In the genomic region with DNA sequence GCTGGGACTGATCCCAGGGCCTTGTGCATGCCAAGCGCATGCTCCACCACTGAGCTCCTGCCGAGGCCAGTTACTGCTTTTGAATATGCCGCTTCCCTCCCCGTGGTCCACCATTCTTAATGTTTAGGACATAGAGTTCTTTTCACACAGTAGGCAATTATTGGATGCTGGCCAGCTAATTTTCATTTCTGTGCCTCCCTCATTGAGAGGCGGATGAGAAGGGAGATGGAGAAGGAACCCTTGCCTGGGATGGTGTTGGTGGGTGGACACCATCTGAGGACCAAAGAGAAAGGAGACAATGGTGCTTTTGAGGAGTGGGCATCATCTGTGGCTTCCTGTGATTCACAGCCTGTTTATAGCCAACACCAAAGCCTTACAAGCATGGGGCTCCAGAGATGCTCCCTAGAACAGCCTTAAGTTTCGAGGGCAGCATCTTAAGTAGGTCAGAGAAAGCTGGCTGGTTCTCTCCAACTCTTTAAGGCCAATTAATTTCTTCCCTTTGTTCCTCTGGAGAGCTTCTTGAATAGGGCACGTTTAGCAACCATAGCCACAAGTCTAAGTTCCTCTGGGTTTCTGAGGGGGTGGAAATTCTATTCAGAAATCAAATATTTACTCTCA, we compare ENCODE assay signal across 9 mouse cellular contexts. TPM values are rescaled to one million over a fixed set of nuclear protein-coding genes. Genes with fewer than 3 reads are reported as not detected.
DNase-seq lines count a peak whose midpoint lies in the region; ATAC-seq and TF ChIP-seq lines count a peak whose summit lies in the region.
"Had no signal": no experiment of that assay in that cellular context is flagged by ENCODE, and none has a peak within 500 bp of the region (broad histone marks: within the 10 kb centered on the region; RNA-seq: fewer than 3 reads in every experiment).

No protein-coding gene starts in this region.

- no peak for TF ChIP-seq CTCF in left cerebral cortex, adult 2 months (IDR thresholded peaks at IDR 0.05)
- no peak for TF ChIP-seq CTCF in midbrain, postnatal 0 days (IDR thresholded peaks at IDR 0.05)

- H3K4me2 ChIP-seq in hindbrain, embryonic 14.5 days (replicated peaks): no peak overlapping the region
- no peak overlapping the region for H3K4me2 ChIP-seq in midbrain, postnatal 0 days (ENCODE audit: low read depth, low read length, poor library complexity, severe bottlenecking)
- H3K4me2 ChIP-seq in heart, embryonic 11.5 days: no peak overlapping the region
- H3K4me2 ChIP-seq in intestine, embryonic 15.5 days (replicated peaks): no peak overlapping the region
- H3K4me2 ChIP-seq: limb, embryonic 13.5 days had no signal

- H3K9me3 ChIP-seq in hindbrain, embryonic 14.5 days (ENCODE audit: control insufficient read depth, low read length): no peaks in the 10 kb centered on the region
- H3K9me3 ChIP-seq in midbrain, postnatal 0 days (ENCODE audit: low read length): no peaks in the 10 kb centered on the region
- no peaks in the 10 kb centered on the region for H3K9me3 ChIP-seq in heart, embryonic 11.5 days (replicated peaks; ENCODE audit: control insufficient read depth, low read length)
- no peaks in the 10 kb centered on the region for H3K9me3 ChIP-seq in intestine, embryonic 15.5 days
- H3K9me3 ChIP-seq: limb, embryonic 13.5 days had no signal

- peak in 1 of 2 experiments; percentile 45 for DNase-seq in left cerebral cortex, adult 2 months (ENCODE audit: extremely low spot score in 1 of 2, low spot score in 2 of 2)
- DNase-seq in left cerebral cortex, adult 11 months (ENCODE audit: low spot score): no peak
- DNase-seq in embryo, embryonic 9.5 days (ENCODE audit: extremely low spot score): peak; percentile 15
- no peak for DNase-seq in hindbrain, embryonic 14.5 days (ENCODE audit: low spot score)
- DNase-seq in midbrain, postnatal 0 days (ENCODE audit: low spot score): peak; percentile 90
- no peak for DNase-seq in spleen, postnatal 36 days (ENCODE audit: low spot score in 2 of 2)

- no peak overlapping the region for H3K9ac ChIP-seq in hindbrain, embryonic 14.5 days
- no peak overlapping the region for H3K9ac ChIP-seq in midbrain, postnatal 0 days (replicated peaks; ENCODE audit: low read length, poor library complexity, severe bottlenecking)
- no peak overlapping the region for H3K9ac ChIP-seq in heart, embryonic 11.5 days (ENCODE audit: low read depth, low read length)
- H3K9ac ChIP-seq in intestine, embryonic 15.5 days: no peak overlapping the region

- intact Hi-C loops in left cerebral cortex, adult 2 months (cut with DNase I): no loop called here

- H3K27me3 ChIP-seq in hindbrain, embryonic 14.5 days (ENCODE audit: control insufficient read depth, insufficient read depth, low read length): no peaks in the 10 kb centered on the region
- no peaks in the 10 kb centered on the region for H3K27me3 ChIP-seq in midbrain, postnatal 0 days (ENCODE audit: insufficient read depth, low read length)
- no peaks in the 10 kb centered on the region for H3K27me3 ChIP-seq in heart, embryonic 11.5 days (ENCODE audit: control insufficient read depth, insufficient read depth, low read length)
- no peaks in the 10 kb centered on the region for H3K27me3 ChIP-seq in intestine, embryonic 15.5 days (replicated peaks)
- H3K27me3 ChIP-seq: limb, embryonic 13.5 days had no signal

- no peaks in the 10 kb centered on the region for H3K36me3 ChIP-seq in hindbrain, embryonic 14.5 days (replicated peaks; ENCODE audit: control insufficient read depth, insufficient read depth)
- H3K36me3 ChIP-seq in midbrain, postnatal 0 days (ENCODE audit: insufficient read depth, low read length): no peaks in the 10 kb centered on the region
- no peaks in the 10 kb centered on the region for H3K36me3 ChIP-seq in heart, embryonic 11.5 days (ENCODE audit: control insufficient read depth, insufficient read depth, low read length)
- no peaks in the 10 kb centered on the region for H3K36me3 ChIP-seq in intestine, embryonic 15.5 days
- H3K36me3 ChIP-seq: limb, embryonic 13.5 days had no signal

- no peak overlapping the region for H3K4me3 ChIP-seq in left cerebral cortex, adult 2 months
- H3K4me3 ChIP-seq in hindbrain, embryonic 14.5 days (replicated peaks; ENCODE audit: low read length): no peak overlapping the region
- no peak overlapping the region for H3K4me3 ChIP-seq in midbrain, postnatal 0 days (ENCODE audit: low read depth, low read length)
- H3K4me3 ChIP-seq in heart, embryonic 11.5 days (ENCODE audit: low read depth, low read length): no peak overlapping the region
- no peak overlapping the region for H3K4me3 ChIP-seq in intestine, embryonic 15.5 days (replicated peaks)
- H3K4me3 ChIP-seq: limb, embryonic 13.5 days had no signal

- ATAC-seq in hindbrain, embryonic 14.5 days (ENCODE audit: low FRiP score): peak; percentile 70
- peak; percentile 70 for ATAC-seq in midbrain, postnatal 0 days (ENCODE audit: low FRiP score)
- no peak for ATAC-seq in heart, embryonic 11.5 days (replicated peaks; ENCODE audit: insufficient number of reproducible peaks, low FRiP score, low TSS enrichment)
- no peak for ATAC-seq in intestine, embryonic 15.5 days

- peak overlapping the region; percentile 90 for H3K27ac ChIP-seq in left cerebral cortex, adult 2 months
- peak overlapping the region; percentile 77 for H3K27ac ChIP-seq in hindbrain, embryonic 14.5 days
- peak overlapping the region; percentile 72 for H3K27ac ChIP-seq in midbrain, postnatal 0 days (ENCODE audit: low read depth, low read length)
- no peak overlapping the region for H3K27ac ChIP-seq in heart, embryonic 11.5 days (ENCODE audit: low read depth, low read length)
- no peak overlapping the region for H3K27ac ChIP-seq in intestine, embryonic 15.5 days
- H3K27ac ChIP-seq: limb, embryonic 13.5 days had no signal

- 0 out of 2 replicates have a peak, but pooled peaks cover 3% of the 10 kb centered on the region for H3K4me1 ChIP-seq in hindbrain, embryonic 14.5 days (replicated peaks; ENCODE audit: control insufficient read depth, insufficient read depth, low read length)
- H3K4me1 ChIP-seq in midbrain, postnatal 0 days (ENCODE audit: insufficient read depth, low read length): peaks cover 7% of the 10 kb centered on the region; the same call in 1 of the 2 replicates
- peaks cover 3% of the 10 kb centered on the region; the same call in 1 of the 2 replicates for H3K4me1 ChIP-seq in heart, embryonic 11.5 days (ENCODE audit: control insufficient read depth, insufficient read depth, low read length)
- no peaks in the 10 kb centered on the region for H3K4me1 ChIP-seq in intestine, embryonic 15.5 days (replicated peaks)

- 37% methylated on average over 7 of the region's 7 CpGs for WGBS in hindbrain, embryonic 14.5 days
- 26% methylated on average over 7 of the region's 7 CpGs for WGBS in midbrain, postnatal 0 days
- WGBS in heart, embryonic 11.5 days (ENCODE audit: insufficient replicate concordance): 85% methylated on average over 7 of the region's 7 CpGs
- 81% methylated on average over 7 of the region's 7 CpGs for WGBS in intestine, embryonic 15.5 days

RNA-seq across cellular contexts. Expression of a gene that starts 8.3 kb away (rescaled TPM):
- 10 to 100 TPM; 53.6 to 53.7 TPM for total RNA-seq in left cerebral cortex, adult 2 months (2021)
- 16.8 and 18.5 TPM in 2 replicates for polyA plus RNA-seq in hindbrain, embryonic 14.5 days (2014; fragmentation: Nextera tagmentation; extraction: Ambion mirVana)
- 35.7 and 37.1 TPM in 2 replicates for total RNA-seq in midbrain, postnatal 0 days (2014; rRNA removed)
- 49.9 and 58.1 TPM in 2 replicates for polyA plus RNA-seq in midbrain, postnatal 0 days (2015; fragmentation: Nextera tagmentation; extraction: Ambion mirVana)
- polyA plus RNA-seq in heart, embryonic 11.5 days (2014; fragmentation: Nextera tagmentation; extraction: Ambion mirVana): not detected in 2 replicates
- polyA plus RNA-seq in intestine, embryonic 15.5 days (2015; fragmentation: Nextera tagmentation; extraction: Ambion mirVana): 0.06 and 0.08 TPM in 2 replicates

RNA-seq across cellular contexts. Expression of a gene that starts 10.6 kb away (rescaled TPM):
- 1 to 10 TPM; 1.9 to 2.5 TPM for total RNA-seq in left cerebral cortex, adult 2 months (2021)
- 6.6 and 7.0 TPM in 2 replicates for polyA plus RNA-seq in hindbrain, embryonic 14.5 days (2014; fragmentation: Nextera tagmentation; extraction: Ambion mirVana)
- 5.0 and 5.4 TPM in 2 replicates for total RNA-seq in midbrain, postnatal 0 days (2014; rRNA removed)
- 6.8 and 8.6 TPM in 2 replicates for polyA plus RNA-seq in midbrain, postnatal 0 days (2015; fragmentation: Nextera tagmentation; extraction: Ambion mirVana)
- 3.4 and 5.3 TPM in 2 replicates for polyA plus RNA-seq in heart, embryonic 11.5 days (2014; fragmentation: Nextera tagmentation; extraction: Ambion mirVana)
- polyA plus RNA-seq in intestine, embryonic 15.5 days (2015; fragmentation: Nextera tagmentation; extraction: Ambion mirVana): 5.0 and 6.1 TPM in 2 replicates

RNA-seq across cellular contexts. Expression of a gene that starts 42.9 kb away (rescaled TPM):
- total RNA-seq in left cerebral cortex, adult 2 months (2021): 1 to 10 TPM; 8.0 to 9.5 TPM
- 4.8 and 5.9 TPM in 2 replicates for polyA plus RNA-seq in hindbrain, embryonic 14.5 days (2014; fragmentation: Nextera tagmentation; extraction: Ambion mirVana)
- 10.1 and 12.6 TPM in 2 replicates for total RNA-seq in midbrain, postnatal 0 days (2014; rRNA removed)
- 3.6 and 4.0 TPM in 2 replicates for polyA plus RNA-seq in midbrain, postnatal 0 days (2015; fragmentation: Nextera tagmentation; extraction: Ambion mirVana)
- polyA plus RNA-seq in heart, embryonic 11.5 days (2014; fragmentation: Nextera tagmentation; extraction: Ambion mirVana): 2.5 and 3.3 TPM in 2 replicates
- polyA plus RNA-seq in intestine, embryonic 15.5 days (2015; fragmentation: Nextera tagmentation; extraction: Ambion mirVana): 11.4 and 11.9 TPM in 2 replicates

Comparison
In these comparisons a context has a peak if more than half of its experiments do, and no peak if none do; other contexts are left out.
1. DNase-seq: peak in embryo, embryonic 9.5 days (single experiment) and midbrain, postnatal 0 days (single experiment); none in left cerebral cortex, adult 11 months (single experiment), hindbrain, embryonic 14.5 days (single experiment) and spleen, postnatal 36 days (0 of 2).
2. H3K27ac ChIP-seq: peak in left cerebral cortex, adult 2 months (single experiment), hindbrain, embryonic 14.5 days (single experiment) and midbrain, postnatal 0 days (single experiment); none in heart, embryonic 11.5 days (single experiment) and intestine, embryonic 15.5 days (single experiment).
3. ATAC-seq: peak in hindbrain, embryonic 14.5 days (single experiment) and midbrain, postnatal 0 days (single experiment); none in heart, embryonic 11.5 days (single experiment) and intestine, embryonic 15.5 days (single experiment).
4. RNA of a gene that starts 8.3 kb away (polyA plus RNA-seq): 49.9 to 58.1 TPM in midbrain, postnatal 0 days and 16.8 to 18.5 TPM in hindbrain, embryonic 14.5 days; 0.06 to 0.08 TPM in intestine, embryonic 15.5 days and not detected in heart, embryonic 11.5 days; every median in the first group is over 10 times any median in the second.